Mouse (Mus musculus): ENCODE data around the gene Wdr93. TPM values are rescaled to one million over a fixed set of nuclear protein-coding genes. Genes with fewer than 3 reads are reported as not detected.
A peak's percentile ranks its signal among the peaks of the same experiment; 100 is the strongest.

The Wdr93 gene
- total RNA-seq, 2 experiments from 2014 or later: 0.22 to 0.41 TPM

- no peak for DNase-seq
Observed at GRCm38 (mm10) chr7:79802037-79802436, 59.1 kb downstream of the Wdr93 start.

GRCm38 (mm10) chr7:79803887-79804286 is 60.9 kb downstream of the Wdr93 start:
- DNase-seq: peak; percentile 29 to 41

- DNase-seq: no peak
Observed at GRCm38 (mm10) chr7:79808561-79808960, 65.6 kb downstream of the Wdr93 start.

- DNase-seq: peak; percentile 68 to 73
Observed at GRCm38 (mm10) chr7:79810611-79811506, 67.9 kb downstream of the Wdr93 start, which contains the start of gene Mesp2. Mesp2 (plus strand) TSS chr7:79810727.

DNA sequence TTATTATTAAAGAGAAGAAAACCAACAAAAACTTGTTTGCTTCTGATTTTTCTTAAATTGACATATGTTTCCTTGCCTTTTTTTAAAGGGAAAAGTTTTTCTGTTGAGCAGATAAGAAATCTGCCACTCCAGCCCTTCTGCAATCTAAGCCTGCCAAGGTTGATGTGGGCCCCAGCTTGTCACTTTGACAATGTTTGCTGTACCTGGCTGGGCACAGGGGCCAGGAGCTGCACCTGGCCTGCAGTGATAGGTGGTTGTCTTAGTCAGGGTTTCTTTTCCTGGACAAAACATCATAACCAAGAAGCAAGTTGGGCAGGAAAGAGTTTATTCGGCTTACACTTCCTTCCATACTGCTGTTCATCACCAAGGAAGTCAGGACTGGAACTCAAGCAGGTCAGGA is 70.4 kb downstream of the Wdr93 start:
- DNase-seq: no peak

DNA sequence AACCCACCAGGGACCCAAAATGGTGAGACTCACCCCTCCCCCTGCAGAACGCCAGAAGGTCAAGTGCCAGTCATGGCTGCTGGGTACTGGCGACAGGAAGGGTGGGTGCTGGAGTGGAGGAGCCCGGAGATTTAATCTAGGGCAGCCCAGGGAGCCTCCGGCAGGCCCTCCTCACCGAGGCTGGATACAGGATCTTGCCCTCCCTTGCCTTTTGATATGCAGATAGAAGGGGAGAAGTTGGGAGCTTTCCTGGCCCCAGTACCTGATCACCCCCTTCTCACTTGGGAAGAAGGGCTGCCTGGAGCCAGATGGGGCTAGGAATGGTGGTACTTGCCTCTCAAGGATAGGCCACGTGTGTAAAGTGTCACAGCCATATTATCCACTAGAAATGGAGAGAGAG is 75.4 kb downstream of the Wdr93 start:
- no peak for DNase-seq

- DNase-seq: no peak
Observed at GRCm38 (mm10) chr7:79819515-79819914, 76.6 kb downstream of the Wdr93 start.

DNA sequence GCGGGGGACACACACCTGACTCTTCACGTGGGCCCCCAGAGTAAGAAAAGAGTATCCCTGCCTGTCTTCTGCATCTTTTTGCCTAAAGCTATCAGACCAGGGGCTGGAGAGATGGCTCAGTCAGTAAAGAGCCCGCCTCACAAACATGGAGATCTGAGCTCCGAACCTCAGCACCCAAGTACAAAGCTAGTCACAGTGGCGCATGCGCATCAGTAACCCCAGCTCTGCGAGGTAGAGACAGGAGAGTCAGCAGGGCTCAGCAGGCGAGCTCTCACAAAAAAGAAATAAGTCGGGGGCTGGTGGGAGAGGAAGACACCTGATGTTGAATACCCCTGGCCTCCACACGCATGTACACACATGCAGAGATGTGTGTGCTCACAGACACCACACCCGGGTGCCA is 77.0 kb downstream of the Wdr93 start:
- DNase-seq: no peak

- DNase-seq: no peak
Observed at GRCm38 (mm10) chr7:79822092-79822695, 79.2 kb downstream of the Wdr93 start.

DNA sequence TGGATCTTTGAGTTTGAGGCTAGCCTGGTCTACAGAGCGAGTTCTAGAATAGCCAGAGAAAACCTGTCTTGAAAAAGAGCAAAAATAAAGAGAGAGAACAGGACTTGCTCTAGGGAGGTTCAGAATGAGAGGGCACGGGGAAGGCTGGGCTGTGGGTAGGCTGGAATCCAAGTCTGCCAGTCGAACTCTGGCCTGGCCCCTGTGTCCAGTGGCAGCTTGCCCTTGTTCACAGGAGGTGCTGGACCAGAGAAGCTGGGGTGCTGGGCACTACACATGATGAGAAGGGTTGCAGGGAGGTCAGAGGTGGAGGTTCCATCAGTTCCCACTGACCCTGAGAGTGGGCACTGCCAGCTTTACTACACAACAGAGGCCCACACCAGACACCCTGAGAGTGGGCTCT is 85.4 kb downstream of the Wdr93 start:
- DNase-seq: no peak

GRCm38 (mm10) chr7:79831145-79831544 is 88.2 kb downstream of the Wdr93 start:
- peak in 1 of 2 experiments; percentile 29 for DNase-seq

- DNase-seq: peak; percentile 56 to 66
Observed at GRCm38 (mm10) chr7:79831585-79831984, 88.6 kb downstream of the Wdr93 start.

GRCm38 (mm10) chr7:79832980-79833379 is 90.0 kb downstream of the Wdr93 start:
- DNase-seq: no peak

DNA sequence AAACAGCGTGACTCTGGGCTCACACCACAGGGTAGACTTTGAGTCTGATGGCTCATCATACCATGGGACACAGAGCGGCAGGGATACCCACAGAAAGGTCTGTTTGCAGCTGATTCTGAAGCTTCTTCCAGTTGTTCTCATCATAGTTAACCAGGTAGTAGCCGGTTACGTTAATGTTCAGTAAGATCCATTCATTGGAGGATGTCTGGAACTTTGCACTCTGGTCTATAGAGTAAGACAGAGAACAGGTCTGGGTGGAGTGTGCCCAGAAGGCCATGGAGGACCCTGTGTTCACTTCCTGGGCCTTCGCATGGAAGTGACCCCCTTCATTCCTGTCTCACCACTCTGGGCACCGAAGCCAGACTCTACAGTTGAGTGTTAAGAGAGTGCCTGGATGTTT is 92.2 kb downstream of the Wdr93 start:
- DNase-seq: no peak

Other genes with a start within 250 kb of the Wdr93 start
- not detected for gene Rhcg, start 125.5 kb upstream of the Wdr93 start, total RNA-seq (2021)
- gene Ticrr, start 83.0 kb upstream of the Wdr93 start, total RNA-seq (2021): under 1 TPM; 0.10 TPM
- gene Kif7, start 27.4 kb upstream of the Wdr93 start, total RNA-seq (2021): 1 to 10 TPM in 1 of 2 experiments, under 1 TPM in 1; 0.82 to 1.1 TPM
- gene Plin1, start 10.3 kb upstream of the Wdr93 start, total RNA-seq (2021): 10 to 100 TPM in 1 of 2 experiments, 1 to 10 TPM in 1; 9.4 to 52.1 TPM
- 10 to 100 TPM; 18.0 to 21.4 TPM for gene Pex11a, start within 50 bp of the Wdr93 start, total RNA-seq (2021)
- gene Mesp1, start 50.6 kb downstream of the Wdr93 start, total RNA-seq (2021): not detected
- gene Mesp2, start 67.6 kb downstream of the Wdr93 start, total RNA-seq (2021): under 1 TPM in 1 of 2 experiments, not detected in 1; 0.12 TPM
- gene Anpep, start 117.9 kb downstream of the Wdr93 start, total RNA-seq (2021): 10 to 100 TPM; 10.5 to 13.0 TPM
- 10 to 100 TPM; 24.7 to 25.7 TPM for gene Ap3s2, start 177.5 kb downstream of the Wdr93 start, total RNA-seq (2021)
- 10 to 100 TPM in 1 of 2 experiments, 1 to 10 TPM in 1; 9.7 to 10.6 TPM for gene Arpin, start 192.2 kb downstream of the Wdr93 start, total RNA-seq (2021)